22 mouse cellular contexts compared by ENCODE assay signal in the genomic region with DNA sequence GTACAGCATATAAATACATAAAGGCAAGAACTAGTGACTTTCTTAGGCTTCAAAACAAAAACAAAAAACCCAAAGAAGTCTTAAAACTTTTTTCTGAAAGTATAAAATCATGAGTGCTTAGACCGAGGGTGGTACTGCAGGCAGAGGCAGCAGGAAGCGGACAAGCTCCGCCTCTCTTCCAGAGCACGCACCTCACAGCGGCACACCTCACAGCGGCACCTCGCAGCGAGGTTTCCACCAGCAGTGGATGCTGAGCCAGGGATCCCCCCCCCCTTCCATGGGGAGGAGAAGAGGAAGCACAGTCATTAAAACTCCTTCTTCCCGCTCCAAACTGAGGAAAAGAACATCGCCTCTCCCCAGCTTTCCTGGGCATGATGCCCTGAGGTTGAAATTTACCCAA. TPM values are rescaled to one million over a fixed set of nuclear protein-coding genes. Genes with fewer than 3 reads are reported as not detected.
A peak's percentile ranks its signal among the peaks of the same experiment; 100 is the strongest.
DNase-seq lines count a peak whose midpoint lies in the region; TF ChIP-seq lines count a peak whose summit lies in the region.
"Had no signal": no experiment of that assay in that cellular context is flagged by ENCODE, and none has a peak within 500 bp of the region (broad histone marks: within the 10 kb centered on the region; RNA-seq: fewer than 3 reads in every experiment).

No protein-coding gene starts in this region.

- no peak overlapping the region for H3K27ac ChIP-seq in ES-E14 (ENCODE audit: insufficient read depth, low read depth, low read length, poor library complexity, severe bottlenecking)
- H3K27ac ChIP-seq: embryonic facial prominence, embryonic 13.5 days; embryonic facial prominence, embryonic 15.5 days; forebrain, embryonic 10.5 days; forebrain, embryonic 12.5 days had no signal

- intact Hi-C loops in heart, postnatal 36 days (cut with DNase I) = loop anchor here (5.0 kb wide), 1 partner anchor 58 kb away; no protein-coding TSS in a partner anchor

- H3K4me1 ChIP-seq in ES-E14 (ENCODE audit: control insufficient read depth in 2 of 2, insufficient read depth in 2 of 2, low read length in 2 of 2, poor library complexity in 1 of 2) = peaks cover 0 to 7% of the 10 kb centered on the region in 2 experiments; a peak in 2 of 4 replicates

- peak overlapping the region; percentile 4 for H3K9ac ChIP-seq in ES-E14 (ENCODE audit: insufficient read depth, low read depth, low read length, poor library complexity, severe bottlenecking)
- H3K9ac ChIP-seq: embryonic facial prominence, embryonic 13.5 days; embryonic facial prominence, embryonic 15.5 days; forebrain, embryonic 12.5 days had no signal

- in situ Hi-C loops in ES-E14 (cut with MboI; ENCODE audit: low sequenced_read_pairs in 2 of 2, unreplicated experiment in 2 of 2) = no loop called here

- H3K9me3 ChIP-seq in ES-E14 (ENCODE audit: control insufficient read depth, insufficient read depth, low read depth, low read length) = no peaks in the 10 kb centered on the region
- H3K9me3 ChIP-seq: embryonic facial prominence, embryonic 13.5 days; embryonic facial prominence, embryonic 15.5 days; forebrain, embryonic 10.5 days; forebrain, embryonic 12.5 days had no signal

- H3K4me3 ChIP-seq in ES-E14 (ENCODE audit: insufficient read depth in 1 of 2, low read depth in 1 of 2, low read length in 2 of 2, poor library complexity in 1 of 2, severe bottlenecking in 1 of 2) = no peak overlapping the region
- H3K4me3 ChIP-seq: embryonic facial prominence, embryonic 13.5 days; embryonic facial prominence, embryonic 15.5 days; erythroblast, embryonic 14.5 days; forebrain, embryonic 10.5 days; forebrain, embryonic 12.5 days had no signal

- H3K36me3 ChIP-seq in ES-E14 (ENCODE audit: control insufficient read depth, insufficient read depth, low read length, poor library complexity, severe bottlenecking) = peaks cover 41% of the 10 kb centered on the region

- peak; percentile 55 for DNase-seq in ES-CJ7 (ENCODE audit: low read depth, low spot score)
- DNase-seq in ES-E14 (ENCODE audit: low read depth, low spot score) = no peak
- DNase-seq in ZHBTc4 (ENCODE audit: low read depth, low spot score) = peak; percentile 65
- no peak for DNase-seq in testis, postnatal 14 days (ENCODE audit: low spot score)
- DNase-seq in heart, postnatal 36 days = no peak
- DNase-seq: adrenal gland, adult 2 months; adrenal gland, postnatal 10 days; adrenal gland, postnatal 25 days; cerebellum, adult 11 months; cerebellum, adult 18-20 months; cerebellum, adult 8-10 months; cerebellum, adult 9-11 months; cerebellum, postnatal 14 days; cerebellum, postnatal 36 days; embryo, embryonic 11 days had no signal

TF ChIP-seq in ES-E14, 5 proteins besides CTCF, POLR2A, EP300 and RAD21:
- TF ChIP-seq HCFC1 (IDR thresholded peaks at IDR 0.05; ENCODE audit: borderline replicate concordance, insufficient read depth, low read length) (no peak), ZC3H11A (IDR thresholded peaks at IDR 0.05; ENCODE audit: borderline replicate concordance, low read depth, low read length) (no peak), ZNF384 (IDR thresholded peaks at IDR 0.05; ENCODE audit: low read depth, low read length) (no peak), CHD2 (IDR thresholded peaks at IDR 0.05; ENCODE audit: low read depth, low read length) (no peak), MAFK (IDR thresholded peaks at IDR 0.05; ENCODE audit: insufficient read depth, low read depth, low read length) (no peak)

RNA-seq across cellular contexts. Expression of a gene that starts 3.6 kb away (rescaled TPM):
- total RNA-seq in ES-E14 (2012; rRNA removed) = 3,133 and 3,400 TPM in 2 replicates
- total RNA-seq in heart, postnatal 36 days (2021) = 100 to 1,000 TPM; 550 to 602 TPM

RNA-seq across cellular contexts. Expression of a gene that starts 22.8 kb away (rescaled TPM):
- total RNA-seq in ES-E14 (2012; rRNA removed) = 73.1 and 86.0 TPM in 2 replicates
- total RNA-seq in heart, postnatal 36 days (2021) = under 1 TPM; 0.33 to 0.60 TPM

RNA-seq across cellular contexts. Expression of a gene that starts 25.9 kb away (rescaled TPM):
- total RNA-seq in ES-E14 (2012; rRNA removed) = 26.7 and 28.3 TPM in 2 replicates
- 1 to 10 TPM; 1.2 to 2.4 TPM for total RNA-seq in heart, postnatal 36 days (2021)

RNA-seq across cellular contexts. Expression of a gene that starts 33.1 kb away (rescaled TPM):
- total RNA-seq in ES-E14 (2012; rRNA removed) = 0.49 and 1.2 TPM in 2 replicates
- not detected for total RNA-seq in heart, postnatal 36 days (2021)
- total RNA-seq: adrenal gland, adult 2 months; adrenal gland, postnatal 10 days; adrenal gland, postnatal 25 days; adrenal gland, postnatal 4 days; common myeloid progenitor, adult 5-6 weeks had no signal

RNA-seq across cellular contexts. Expression of a gene that starts 34.1 kb away (rescaled TPM):
- 51.2 and 87.1 TPM in 2 replicates for total RNA-seq in ES-E14 (2012; rRNA removed)
- 1 to 10 TPM; 1.8 to 2.4 TPM for total RNA-seq in heart, postnatal 36 days (2021)

Comparison
In these comparisons a context has a peak if more than half of its experiments do, and no peak if none do; other contexts are left out.
1. DNase-seq: peak in ES-CJ7 (single experiment) and ZHBTc4 (single experiment); none in ES-E14 (single experiment), testis, postnatal 14 days (single experiment) and heart, postnatal 36 days (0 of 2).
2. RNA of a gene that starts 22.8 kb away (total RNA-seq): 73.1 to 86.0 TPM in ES-E14; 0.33 to 0.60 TPM in heart, postnatal 36 days; every median in the first group is over 10 times any median in the second.